Mouse (Mus musculus): ENCODE measurements at regions not wholly inside any gene's neighbourhood (a gene's known extent, or its start where the extent isn't known, plus 50 kb on each side); places are given as distances from the start of the nearest gene placed in this dataset.

DNA sequence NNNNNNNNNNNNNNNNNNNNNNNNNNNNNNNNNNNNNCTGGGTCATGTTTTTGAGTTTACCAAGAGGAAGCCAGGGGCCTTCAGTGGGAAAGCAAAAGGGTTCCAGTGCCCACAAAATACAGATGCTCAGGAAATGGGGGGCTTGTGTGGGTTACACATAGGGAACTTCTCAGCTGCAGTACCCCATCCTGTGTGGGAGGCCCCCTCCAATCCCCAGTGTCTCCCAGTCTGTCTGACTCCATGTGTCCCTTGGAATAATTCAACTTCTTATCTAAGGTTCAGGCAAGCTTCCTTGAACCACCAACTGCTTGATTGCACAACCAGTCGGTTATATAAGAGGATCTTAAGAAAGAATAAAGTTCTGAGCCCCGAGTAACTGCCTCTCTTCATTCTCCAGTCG is 156.0 kb downstream of the Kit start:
- no peak for ATAC-seq
- no peak overlapping the region for H3K4me2 ChIP-seq (replicated peaks; ENCODE audit: low read depth)
- H3K27ac ChIP-seq (ENCODE audit: low read depth, low read length), result no peak overlapping the region
- 45% methylated on average over 3 of the region's 3 CpGs for WGBS
- no peaks in the 10 kb centered on the region for H3K36me3 ChIP-seq (ENCODE audit: control insufficient read depth, insufficient read depth)
- no peak overlapping the region for H3K9ac ChIP-seq (ENCODE audit: low read depth, low read length)
- no peak overlapping the region for H3K4me3 ChIP-seq (ENCODE audit: low read depth, low read length)
- no peaks in the 10 kb centered on the region for H3K27me3 ChIP-seq (replicated peaks; ENCODE audit: control insufficient read depth, insufficient read depth, low read length)
- TF ChIP-seq CTCF (IDR thresholded peaks at IDR 0.05; ENCODE audit: low read depth), result no peak
- no peaks in the 10 kb centered on the region for H3K9me3 ChIP-seq (ENCODE audit: control insufficient read depth)
- H3K4me1 ChIP-seq (replicated peaks; ENCODE audit: control insufficient read depth, insufficient read depth, low read length), result no peaks in the 10 kb centered on the region; the same call in 1 of the 2 replicates

- 65% methylated on average over 2 of the region's 2 CpGs for WGBS
- TF ChIP-seq CTCF (IDR thresholded peaks at IDR 0.05; ENCODE audit: low read depth), result no peak
- Histone ChIP-seq H3K4me2 (replicated peaks; ENCODE audit: low read depth) (no peak overlapping the region), H3K27me3 (replicated peaks; ENCODE audit: control insufficient read depth, insufficient read depth, low read length) (no peaks in the 10 kb centered on the region), H3K9ac (ENCODE audit: low read depth, low read length) (no peak overlapping the region), H3K9me3 (ENCODE audit: control insufficient read depth) (no peaks in the 10 kb centered on the region), H3K4me3 (ENCODE audit: low read depth, low read length) (no peak overlapping the region), H3K4me1 (replicated peaks; ENCODE audit: control insufficient read depth, insufficient read depth, low read length) (no peaks in the 10 kb centered on the region), H3K36me3 (ENCODE audit: control insufficient read depth, insufficient read depth) (no peaks in the 10 kb centered on the region), H3K27ac (ENCODE audit: low read depth, low read length) (no peak overlapping the region)
- no peak for ATAC-seq
Observed at GRCm38 (mm10) chr5:75721291-75721690, 146.6 kb downstream of the Kit start.

DNA sequence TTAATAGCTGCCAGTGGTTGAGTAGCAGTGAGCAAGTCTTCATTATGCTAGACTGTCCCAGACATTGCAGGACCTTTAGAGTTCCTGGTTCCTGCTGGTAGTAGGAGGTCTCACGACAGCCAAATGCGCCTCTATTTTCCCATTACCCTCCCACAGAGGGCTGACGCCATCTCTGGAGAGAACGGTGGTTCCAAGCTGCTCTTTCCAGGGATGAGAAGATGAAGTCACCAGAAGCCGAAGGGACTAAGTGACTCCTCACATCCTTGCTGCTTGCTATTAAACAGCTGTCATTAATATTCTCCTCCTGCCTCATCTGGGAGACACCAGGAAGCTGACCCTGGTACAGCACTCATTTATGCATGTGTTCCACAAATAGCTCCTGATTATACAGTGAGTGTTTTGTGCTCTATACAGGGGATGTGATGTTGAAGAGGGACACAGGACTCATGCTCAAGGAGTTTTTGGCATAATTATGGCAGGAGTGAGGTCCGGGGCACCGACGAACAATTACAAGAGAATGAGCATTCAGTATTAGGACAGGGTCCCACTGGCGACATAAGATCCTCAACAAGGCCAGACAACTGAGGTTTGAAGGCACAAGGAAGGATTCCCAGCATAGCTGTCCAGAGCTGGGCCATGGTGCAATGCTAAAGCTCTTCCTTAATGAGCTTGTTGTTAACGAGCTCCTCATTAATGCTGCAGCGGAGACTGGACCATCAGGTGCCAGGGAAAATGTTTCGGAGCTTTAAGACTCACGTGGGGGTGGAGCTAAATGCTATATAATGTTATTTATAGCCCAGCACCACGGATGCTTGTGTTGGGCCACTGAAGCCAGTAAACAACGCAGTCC is 145.6 kb downstream of the Kit start:
- Histone ChIP-seq H3K27me3 (replicated peaks; ENCODE audit: control insufficient read depth, insufficient read depth, low read length) (no peaks in the 10 kb centered on the region), H3K9me3 (ENCODE audit: control insufficient read depth) (no peaks in the 10 kb centered on the region), H3K27ac (ENCODE audit: low read depth, low read length) (no peak overlapping the region), H3K4me1 (replicated peaks; ENCODE audit: control insufficient read depth, insufficient read depth, low read length) (no peaks in the 10 kb centered on the region), H3K4me2 (replicated peaks; ENCODE audit: low read depth) (no peak overlapping the region), H3K36me3 (ENCODE audit: control insufficient read depth, insufficient read depth) (no peaks in the 10 kb centered on the region), H3K9ac (ENCODE audit: low read depth, low read length) (no peak overlapping the region), H3K4me3 (ENCODE audit: low read depth, low read length) (no peak overlapping the region)
- ATAC-seq, result no peak
- no peak for TF ChIP-seq CTCF (IDR thresholded peaks at IDR 0.05; ENCODE audit: low read depth)
- 77% methylated on average over 15 of the region's 15 CpGs for WGBS

- H3K4me3 ChIP-seq (ENCODE audit: low read depth, low read length), result no peak overlapping the region
- H3K4me2 ChIP-seq (replicated peaks; ENCODE audit: low read depth), result no peak overlapping the region
- WGBS, result 58% methylated on average over 12 of the region's 12 CpGs
- H3K27me3 ChIP-seq (replicated peaks; ENCODE audit: control insufficient read depth, insufficient read depth, low read length), result no peaks in the 10 kb centered on the region
- no peak for TF ChIP-seq CTCF (IDR thresholded peaks at IDR 0.05; ENCODE audit: low read depth)
- no peak overlapping the region for H3K27ac ChIP-seq (ENCODE audit: low read depth, low read length)
- H3K9me3 ChIP-seq (ENCODE audit: control insufficient read depth), result no peaks in the 10 kb centered on the region
- ATAC-seq, result no peak
- H3K9ac ChIP-seq (ENCODE audit: low read depth, low read length), result no peak overlapping the region
- H3K4me1 ChIP-seq (replicated peaks; ENCODE audit: control insufficient read depth, insufficient read depth, low read length), result no peaks in the 10 kb centered on the region
- no peaks in the 10 kb centered on the region for H3K36me3 ChIP-seq (ENCODE audit: control insufficient read depth, insufficient read depth)
Observed at GRCm38 (mm10) chr5:75718511-75719225, 144.0 kb downstream of the Kit start.

All from intestine, postnatal 0 days (tissue).